Mouse (Mus musculus): Measurements from ENCODE around the gene Gm9903.

Gene Gm9903

GRCm38 (mm10) chr5:33629301-33629987 lies at the start of gene Gm9903, which contains the start of gene Fam53a:
TSS of gene Gm9903 (plus strand) at chr5:33629925.
TSS of gene Fam53a (minus strand) at chr5:33629635.
- peak; percentile 99 for DNase-seq (ENCODE audit: inconsistent ontology term)

- DNase-seq (ENCODE audit: inconsistent ontology term), result no peak
Observed at GRCm38 (mm10) chr5:33580336-33580735, 49.4 kb upstream of the Gm9903 start.

- DNase-seq (ENCODE audit: inconsistent ontology term), result no peak
Observed at GRCm38 (mm10) chr5:33587498-33588058, 42.1 kb upstream of the Gm9903 start.

- DNase-seq (ENCODE audit: inconsistent ontology term), result no peak
Observed at GRCm38 (mm10) chr5:33588066-33588465, 41.7 kb upstream of the Gm9903 start.

GRCm38 (mm10) chr5:33589221-33589888 lies 40.4 kb upstream of the Gm9903 start:
- DNase-seq (ENCODE audit: inconsistent ontology term), result peak; percentile 55

GRCm38 (mm10) chr5:33593620-33594019 lies 36.1 kb upstream of the Gm9903 start:
- DNase-seq (ENCODE audit: inconsistent ontology term), result no peak

GRCm38 (mm10) chr5:33605314-33605713 lies 24.4 kb upstream of the Gm9903 start:
- no peak for DNase-seq (ENCODE audit: inconsistent ontology term)

GRCm38 (mm10) chr5:33606631-33607030 lies 23.1 kb upstream of the Gm9903 start:
- DNase-seq (ENCODE audit: inconsistent ontology term), result peak; percentile 57

- no peak for DNase-seq (ENCODE audit: inconsistent ontology term)
Observed at GRCm38 (mm10) chr5:33607434-33607833, 22.3 kb upstream of the Gm9903 start.

GRCm38 (mm10) chr5:33609226-33609625 lies 20.5 kb upstream of the Gm9903 start:
- DNase-seq (ENCODE audit: inconsistent ontology term), result no peak

- no peak for DNase-seq (ENCODE audit: inconsistent ontology term)
Observed at GRCm38 (mm10) chr5:33611795-33612194, 17.9 kb upstream of the Gm9903 start.

GRCm38 (mm10) chr5:33614391-33614790 lies 15.3 kb upstream of the Gm9903 start:
- DNase-seq (ENCODE audit: inconsistent ontology term), result peak; percentile 50

- DNase-seq (ENCODE audit: inconsistent ontology term), result no peak
Observed at GRCm38 (mm10) chr5:33622671-33623070, 7.1 kb upstream of the Gm9903 start.

GRCm38 (mm10) chr5:33623766-33624165 lies 6.0 kb upstream of the Gm9903 start:
- DNase-seq (ENCODE audit: inconsistent ontology term), result no peak

- peak; percentile 29 for DNase-seq (ENCODE audit: inconsistent ontology term)
Observed at GRCm38 (mm10) chr5:33627968-33628367, 1.8 kb upstream of the Gm9903 start.

GRCm38 (mm10) chr5:33628820-33629300 lies 865 bp upstream of the Gm9903 start:
- DNase-seq (ENCODE audit: inconsistent ontology term), result peak; percentile 82

GRCm38 (mm10) chr5:33630061-33630460 lies 336 bp downstream of the Gm9903 start:
- no peak for DNase-seq (ENCODE audit: inconsistent ontology term)

GRCm38 (mm10) chr5:33630615-33631014 lies 890 bp downstream of the Gm9903 start:
- no peak for DNase-seq (ENCODE audit: inconsistent ontology term)

- no peak for DNase-seq (ENCODE audit: inconsistent ontology term)
Observed at GRCm38 (mm10) chr5:33632526-33632925, 2.8 kb downstream of the Gm9903 start.

GRCm38 (mm10) chr5:33635361-33635760 lies 5.6 kb downstream of the Gm9903 start:
- no peak for DNase-seq (ENCODE audit: inconsistent ontology term)

- DNase-seq (ENCODE audit: inconsistent ontology term), result no peak
Observed at GRCm38 (mm10) chr5:33637606-33638350, 8.1 kb downstream of the Gm9903 start.

GRCm38 (mm10) chr5:33638826-33639225 lies 9.1 kb downstream of the Gm9903 start:
- DNase-seq (ENCODE audit: inconsistent ontology term), result no peak
